24 mouse cellular contexts compared by ENCODE assay signal in the genomic region with DNA sequence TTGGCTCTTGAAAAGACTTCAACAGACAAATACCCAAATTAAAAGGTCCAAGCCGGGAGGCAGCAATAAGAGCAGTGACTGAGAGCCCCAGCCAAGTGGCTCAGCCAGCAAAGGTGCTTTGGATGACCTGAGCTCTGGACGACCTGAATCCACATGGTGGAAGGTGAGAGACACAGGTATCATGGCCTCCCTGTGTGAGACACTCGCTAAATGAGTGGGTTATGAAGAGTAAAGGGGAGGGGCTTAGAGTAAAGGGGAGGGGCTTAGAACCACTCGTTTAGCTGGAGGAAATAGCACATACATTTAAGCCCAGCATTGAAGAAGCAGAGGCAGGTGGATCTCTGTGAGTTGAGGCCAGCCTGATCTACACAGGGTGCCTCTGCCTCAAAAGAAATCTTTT. TPM values are rescaled to one million over a fixed set of nuclear protein-coding genes. Genes with fewer than 3 reads are reported as not detected.
DNase-seq lines count a peak whose midpoint lies in the region; ATAC-seq and TF ChIP-seq lines count a peak whose summit lies in the region.
"Had no signal": no experiment of that assay in that cellular context is flagged by ENCODE, and none has a peak within 500 bp of the region (broad histone marks: within the 10 kb centered on the region; RNA-seq: fewer than 3 reads in every experiment).

No protein-coding gene starts in this region.

- H3K4me1 ChIP-seq in heart, adult 2 months (ENCODE audit: control insufficient read depth, insufficient read depth, low read length) = peaks cover 14% of the 10 kb centered on the region
- peaks cover 25% of the 10 kb centered on the region for H3K4me1 ChIP-seq in heart, postnatal 0 days (ENCODE audit: control insufficient read depth, insufficient read depth)
- H3K4me1 ChIP-seq in liver, embryonic 12.5 days = peaks cover 43% of the 10 kb centered on the region
- H3K4me1 ChIP-seq in liver, embryonic 11.5 days (replicated peaks; ENCODE audit: control insufficient read depth, insufficient read depth, low read length) = peaks cover 32% of the 10 kb centered on the region
- peaks cover 22% of the 10 kb centered on the region for H3K4me1 ChIP-seq in brown adipose tissue, adult 24 weeks (ENCODE audit: control insufficient read depth, insufficient read depth, insufficient read length, low read length)

- ATAC-seq in heart, postnatal 0 days (ENCODE audit: insufficient read depth, low read depth) = no peak
- ATAC-seq in liver, embryonic 12.5 days = no peak
- ATAC-seq in liver, embryonic 11.5 days (replicated peaks; ENCODE audit: low FRiP score) = no peak
- ATAC-seq: CD4-positive, CD25-positive, alpha-beta regulatory T cell, adult 4 months; forebrain, embryonic 15.5 days; hindbrain, embryonic 16.5 days; intestine, embryonic 16.5 days had no signal

- 52% methylated on average over 4 of the region's 4 CpGs for WGBS in heart, adult 2 months
- 74% methylated on average over 4 of the region's 4 CpGs for WGBS in heart, postnatal 0 days
- 63% methylated on average over 4 of the region's 4 CpGs for WGBS in liver, embryonic 12.5 days (ENCODE audit: insufficient replicate concordance)
- 70% methylated on average over 4 of the region's 4 CpGs for WGBS in liver, embryonic 11.5 days

- no peaks in the 10 kb centered on the region for H3K79me2 ChIP-seq in heart, adult 2 months (replicated peaks; ENCODE audit: control insufficient read depth, insufficient read depth, low read length)

- no peak for DNase-seq in heart, adult 2 months
- DNase-seq in heart, postnatal 25 days (ENCODE audit: low spot score) = no peak
- DNase-seq in heart, postnatal 0 days (ENCODE audit: low spot score) = no peak
- no peak for DNase-seq in heart, adult 18-20 months
- no peak for DNase-seq in liver, embryonic 11.5 days (ENCODE audit: low spot score)
- no peak for DNase-seq in right cerebral cortex, adult 2 months (ENCODE audit: low spot score in 2 of 2)
- DNase-seq: cerebellum, adult 11-12 months; cerebellum, adult 8-10 months; cerebellum, postnatal 36 days; embryo, embryonic 11 days; gastrocnemius, postnatal 10 days had no signal

- no peak overlapping the region for H3K4me2 ChIP-seq in heart, postnatal 0 days (ENCODE audit: low read depth, low read length)
- H3K4me2 ChIP-seq in liver, embryonic 12.5 days = no peak overlapping the region
- no peak overlapping the region for H3K4me2 ChIP-seq in liver, embryonic 11.5 days
- H3K4me2 ChIP-seq: embryonic facial prominence, embryonic 13.5 days; forebrain, embryonic 12.5 days; forebrain, embryonic 15.5 days; heart, embryonic 12.5 days; hindbrain, embryonic 13.5 days had no signal

- H3K27ac ChIP-seq in heart, adult 2 months = peak overlapping the region; percentile 67
- peak overlapping the region; percentile 41 for H3K27ac ChIP-seq in heart, postnatal 0 days (ENCODE audit: low read depth)
- 0 out of 2 replicates have a peak overlapping the region, but pooled peaks have one; percentile 41 for H3K27ac ChIP-seq in liver, embryonic 12.5 days
- H3K27ac ChIP-seq in liver, embryonic 11.5 days (ENCODE audit: low read depth, low read length) = no peak overlapping the region
- peak overlapping the region; percentile 66 for H3K27ac ChIP-seq in brown adipose tissue, adult 24 weeks (replicated peaks; ENCODE audit: low read depth, low read length)
- H3K27ac ChIP-seq: embryonic facial prominence, embryonic 10.5 days; embryonic facial prominence, embryonic 13.5 days; forebrain, embryonic 12.5 days; forebrain, embryonic 15.5 days; hindbrain, embryonic 10.5 days; hindbrain, embryonic 13.5 days had no signal

- no peak overlapping the region for H3K9ac ChIP-seq in heart, adult 2 months (ENCODE audit: low read depth, low read length)
- no peak overlapping the region for H3K9ac ChIP-seq in heart, postnatal 0 days (replicated peaks; ENCODE audit: low read depth, low read length)
- H3K9ac ChIP-seq in liver, embryonic 12.5 days = no peak overlapping the region
- H3K9ac ChIP-seq in liver, embryonic 11.5 days (ENCODE audit: low read depth, low read length) = no peak overlapping the region
- H3K9ac ChIP-seq: embryonic facial prominence, embryonic 13.5 days; forebrain, embryonic 12.5 days; forebrain, embryonic 15.5 days; heart, embryonic 12.5 days; hindbrain, embryonic 13.5 days had no signal

- H3K27me3 ChIP-seq in heart, adult 2 months (ENCODE audit: control insufficient read depth, insufficient read depth, low read length) = no peaks in the 10 kb centered on the region
- H3K27me3 ChIP-seq in heart, postnatal 0 days (ENCODE audit: control insufficient read depth, insufficient read depth, low read length) = no peaks in the 10 kb centered on the region
- H3K27me3 ChIP-seq in liver, embryonic 12.5 days (replicated peaks) = no peaks in the 10 kb centered on the region
- H3K27me3 ChIP-seq in liver, embryonic 11.5 days (replicated peaks; ENCODE audit: control insufficient read depth, insufficient read depth, low read length) = no peaks in the 10 kb centered on the region
- H3K27me3 ChIP-seq: embryonic facial prominence, embryonic 13.5 days; forebrain, embryonic 15.5 days; heart, embryonic 12.5 days; hindbrain, embryonic 13.5 days had no signal

- no peaks in the 10 kb centered on the region for H3K9me3 ChIP-seq in heart, postnatal 0 days (replicated peaks; ENCODE audit: control insufficient read depth, low read length)
- H3K9me3 ChIP-seq in liver, embryonic 12.5 days (replicated peaks) = no peaks in the 10 kb centered on the region
- H3K9me3 ChIP-seq in liver, embryonic 11.5 days (ENCODE audit: control insufficient read depth, low read length) = no peaks in the 10 kb centered on the region
- H3K9me3 ChIP-seq: embryonic facial prominence, embryonic 10.5 days; embryonic facial prominence, embryonic 13.5 days; forebrain, embryonic 12.5 days; forebrain, embryonic 15.5 days; heart, embryonic 12.5 days; hindbrain, embryonic 10.5 days; hindbrain, embryonic 13.5 days had no signal

- H3K36me3 ChIP-seq in heart, adult 2 months (ENCODE audit: control insufficient read depth, insufficient read depth, low read length) = no peaks in the 10 kb centered on the region
- H3K36me3 ChIP-seq in heart, postnatal 0 days (replicated peaks; ENCODE audit: control insufficient read depth, insufficient read depth, low read length) = no peaks in the 10 kb centered on the region
- no peaks in the 10 kb centered on the region for H3K36me3 ChIP-seq in liver, embryonic 12.5 days
- no peaks in the 10 kb centered on the region for H3K36me3 ChIP-seq in liver, embryonic 11.5 days (ENCODE audit: control insufficient read depth, insufficient read depth, low read length)
- H3K36me3 ChIP-seq: embryonic facial prominence, embryonic 10.5 days; embryonic facial prominence, embryonic 13.5 days; forebrain, embryonic 12.5 days; forebrain, embryonic 15.5 days; heart, embryonic 12.5 days; hindbrain, embryonic 10.5 days; hindbrain, embryonic 13.5 days had no signal

- intact Hi-C loops in heart, adult 2 months (cut with DNase I) = no loop called here
- intact Hi-C loops in heart, postnatal 25 days (cut with DNase I) = no loop called here

- TF ChIP-seq POLR2A in heart, adult 2 months (IDR thresholded peaks at IDR 0.05; ENCODE audit: insufficient read depth, low read depth, low read length) = no peak

- no peak for TF ChIP-seq EP300 in heart, adult 2 months (IDR thresholded peaks at IDR 0.05; ENCODE audit: insufficient read depth, low read depth, low read length)
- TF ChIP-seq EP300 in heart, postnatal 0 days (IDR thresholded peaks at IDR 0.05; ENCODE audit: low read depth) = no peak

- H3K4me3 ChIP-seq in heart, adult 2 months = no peak overlapping the region
- H3K4me3 ChIP-seq in heart, postnatal 0 days (ENCODE audit: low read depth, low read length) = no peak overlapping the region
- H3K4me3 ChIP-seq in liver, embryonic 12.5 days = no peak overlapping the region
- no peak overlapping the region for H3K4me3 ChIP-seq in liver, embryonic 11.5 days (ENCODE audit: low read depth, low read length)
- H3K4me3 ChIP-seq in brown adipose tissue, adult 24 weeks (ENCODE audit: insufficient read depth, low read depth, low read length) = no peak overlapping the region
- H3K4me3 ChIP-seq: embryonic facial prominence, embryonic 10.5 days; embryonic facial prominence, embryonic 13.5 days; erythroblast, embryonic 14.5 days; forebrain, embryonic 12.5 days; forebrain, embryonic 15.5 days; heart, embryonic 12.5 days; hindbrain, embryonic 10.5 days; hindbrain, embryonic 13.5 days had no signal

- no peak for TF ChIP-seq CTCF in heart, adult 2 months (IDR thresholded peaks at IDR 0.05)
- no peak for TF ChIP-seq CTCF in heart, postnatal 0 days (IDR thresholded peaks at IDR 0.05; ENCODE audit: low read depth)

RNA-seq across cellular contexts. Expression of a gene that starts 10.8 kb away (rescaled TPM):
- total RNA-seq in heart, adult 2 months (2021) = 100 to 1,000 TPM; 248 to 249 TPM
- 148 and 227 TPM in 2 replicates for polyA plus RNA-seq in heart, adult 2 months (2012; rRNA removed)
- 100 to 1,000 TPM; 249 to 269 TPM for total RNA-seq in heart, postnatal 25 days (2021)
- 239 and 307 TPM in 2 replicates for total RNA-seq in heart, postnatal 0 days (2014; rRNA removed; ENCODE audit: low replicate concordance)
- polyA plus RNA-seq in heart, postnatal 0 days (2015; fragmentation: Nextera tagmentation; extraction: Ambion mirVana) = 213 and 235 TPM in 2 replicates
- 100 to 1,000 TPM; 253 to 258 TPM for total RNA-seq in heart, adult 18-20 months (2021)
- 161 and 169 TPM in 2 replicates for polyA plus RNA-seq in liver, embryonic 12.5 days (2016; fragmentation: Nextera tagmentation; extraction: Ambion mirVana)
- polyA plus RNA-seq in liver, embryonic 11.5 days (2014; fragmentation: Nextera tagmentation; extraction: Ambion mirVana) = 149 and 176 TPM in 2 replicates
- 112 and 125 TPM in 2 replicates for polyA plus RNA-seq in brown adipose tissue, adult 24 weeks (2012; ENCODE audit: insufficient read depth, insufficient read length, missing spikeins)
